Mouse (Mus musculus) midbrain, embryonic 15.5 days (tissue): ENCODE measurements around the gene Gadd45b. TPM values are rescaled to one million over a fixed set of nuclear protein-coding genes. Genes with fewer than 3 reads are reported as not detected.
A peak's percentile ranks its signal among the peaks of the same experiment; 100 is the strongest.

Experiments
- ATAC-seq: fragments of 200-750 bp; cut with Nextera tagmentation; replicated peaks from 2 replicates; pipeline ENCODE4 v1.8.0; 2017; ENCODE audit warnings: moderate TSS enrichment
- H3K27ac ChIP-seq: fragments of 300-500 bp; sonication (generic); 2 replicates; pipeline ENCODE4 v1.5.1; 2015; ENCODE audit warnings: mild to moderate bottlenecking, inconsistent platforms
- H3K27me3 ChIP-seq: fragments of 300-500 bp; sonication (generic); replicated peaks from 2 replicates; pipeline ENCODE4 v1.6.1; 2015; ENCODE audit warnings: inconsistent platforms
- H3K36me3 ChIP-seq: fragments of 300-500 bp; sonication (generic); replicated peaks from 2 replicates; pipeline ENCODE4 v1.6.1; 2015; ENCODE audit warnings: inconsistent platforms
- H3K4me1 ChIP-seq: fragments of 300-500 bp; sonication (generic); 2 replicates; pipeline ENCODE4 v1.6.1; 2015; ENCODE audit warnings: inconsistent platforms
- H3K4me2 ChIP-seq: fragments of 300-500 bp; sonication (generic); 2 replicates; pipeline ENCODE4 v1.6.1; 2015; ENCODE audit warnings: inconsistent platforms, mild to moderate bottlenecking, moderate library complexity
- H3K4me3 ChIP-seq: fragments of 300-500 bp; sonication (generic); 2 replicates; pipeline ENCODE4 v1.5.1; 2015; ENCODE audit warnings: mild to moderate bottlenecking, inconsistent platforms
- H3K9ac ChIP-seq: fragments of 300-500 bp; sonication (generic); 2 replicates; pipeline ENCODE4 v1.6.1; 2015; ENCODE audit warnings: mild to moderate bottlenecking, inconsistent platforms
- H3K9me3 ChIP-seq: fragments of 300-500 bp; sonication (generic); 2 replicates; pipeline ENCODE4 v1.6.1; 2016; ENCODE audit warnings: inconsistent platforms
- WGBS: fragments of 180-500 bp; shearing (Covaris S2); methylation state at CpG from one replicate; pipeline ENCODE4 v1.1.7; 2015; ENCODE audit warnings: mixed read lengths; 5-methylcytosine and 5-hydroxymethylcytosine counted together
- polyA plus RNA-seq: library from polyadenylated mRNA; unstranded; fragments of >200 nt; fragmentation: Nextera tagmentation; extraction: Ambion mirVana; gene quantifications from 2 replicates; pipeline ENCODE4 v1.2.1, GENCODE M21; 2015

Gadd45b gene
- polyA plus RNA-seq = 5.5 and 8.2 TPM in 2 replicates

- no peaks in the 10 kb centered on the region for H3K9me3 ChIP-seq
- peaks cover 48% of the 10 kb centered on the region for H3K4me1 ChIP-seq
- WGBS = under 1% methylated on average over 56 of the region's 56 CpGs
- peak within 1 kb of the TSS; percentile 90 for H3K4me2 ChIP-seq
- H3K27ac ChIP-seq = peak within 1 kb of the TSS; percentile 53
- H3K36me3 ChIP-seq = no peaks in the 10 kb centered on the region
- peaks cover 38% of the 10 kb centered on the region for H3K27me3 ChIP-seq
- peak within 1 kb of the TSS; percentile 67 for H3K9ac ChIP-seq
- H3K4me3 ChIP-seq = peak within 1 kb of the TSS; percentile 46
- peak; percentile 92 for ATAC-seq
Observed at GRCm38 (mm10) chr10:80929299-80930226, at the start of gene Gadd45b. Gadd45b (plus strand) TSS chr10:80930073.

- 0 out of 2 replicates have a peak, but pooled peaks have one; percentile 37 for ATAC-seq
- H3K4me2 ChIP-seq = no peak overlapping the region
- 20% methylated on average over 5 of the region's 5 CpGs for WGBS
Observed at GRCm38 (mm10) chr10:80880131-80880641, 49.7 kb upstream of the Gadd45b start.

GRCm38 (mm10) chr10:80880901-80881300, 49.0 kb upstream of the Gadd45b start:
- Histone ChIP-seq H3K27me3 (no peaks in the 10 kb centered on the region; the same call in 1 of the 2 replicates), H3K4me1 (no peaks in the 10 kb centered on the region), H3K9ac (no peak overlapping the region), H3K36me3 (no peaks in the 10 kb centered on the region), H3K27ac (no peak overlapping the region), H3K4me3 (no peak overlapping the region), H3K4me2 (no peak overlapping the region), H3K9me3 (no peaks in the 10 kb centered on the region)
- 70% methylated on average over 2 of the region's 2 CpGs for WGBS
- no peak for ATAC-seq

More at GRCm38 (mm10) chr10:80880131-80880641, 49.7 kb upstream of the Gadd45b start:
- Histone ChIP-seq H3K27ac (no peak overlapping the region), H3K36me3 (no peaks in the 10 kb centered on the region), H3K9ac (no peak overlapping the region), H3K4me1 (no peaks in the 10 kb centered on the region), H3K9me3 (no peaks in the 10 kb centered on the region), H3K4me3 (no peak overlapping the region), H3K27me3 (no peaks in the 10 kb centered on the region; the same call in 1 of the 2 replicates)

GRCm38 (mm10) chr10:80881301-80881700, 48.6 kb upstream of the Gadd45b start:
- Histone ChIP-seq H3K9ac (no peak overlapping the region), H3K4me1 (no peaks in the 10 kb centered on the region), H3K27ac (no peak overlapping the region), H3K9me3 (no peaks in the 10 kb centered on the region), H3K4me2 (no peak overlapping the region), H3K36me3 (no peaks in the 10 kb centered on the region), H3K27me3 (no peaks in the 10 kb centered on the region; the same call in 1 of the 2 replicates), H3K4me3 (no peak overlapping the region)
- ATAC-seq = no peak
- WGBS = 30% methylated on average over 10 of the region's 10 CpGs

GRCm38 (mm10) chr10:80887181-80887580, 42.7 kb upstream of the Gadd45b start:
- H3K4me1 ChIP-seq = no peaks in the 10 kb centered on the region
- H3K9me3 ChIP-seq = no peaks in the 10 kb centered on the region
- no peak for ATAC-seq
- H3K9ac ChIP-seq = no peak overlapping the region
- H3K36me3 ChIP-seq = no peaks in the 10 kb centered on the region
- no peak overlapping the region for H3K4me2 ChIP-seq
- 74% methylated on average over 11 of the region's 11 CpGs for WGBS
- H3K27me3 ChIP-seq = no peaks in the 10 kb centered on the region; the same call in 1 of the 2 replicates
- no peak overlapping the region for H3K27ac ChIP-seq
- H3K4me3 ChIP-seq = no peak overlapping the region

- H3K9me3 ChIP-seq = no peaks in the 10 kb centered on the region
- 92% methylated on average over 7 of the region's 7 CpGs for WGBS
Observed at GRCm38 (mm10) chr10:80895100-80895499, 34.8 kb upstream of the Gadd45b start.

GRCm38 (mm10) chr10:80895697-80896096, 34.2 kb upstream of the Gadd45b start:
- no peak overlapping the region for H3K4me2 ChIP-seq
- H3K9me3 ChIP-seq = no peaks in the 10 kb centered on the region
- WGBS = 78% methylated on average over 6 of the region's 6 CpGs
- no peak overlapping the region for H3K27ac ChIP-seq
- no peak overlapping the region for H3K9ac ChIP-seq
- ATAC-seq = no peak
- H3K4me1 ChIP-seq = peaks cover 13% of the 10 kb centered on the region
- no peaks in the 10 kb centered on the region for H3K36me3 ChIP-seq
- H3K27me3 ChIP-seq = no peaks in the 10 kb centered on the region
- H3K4me3 ChIP-seq = no peak overlapping the region

More at GRCm38 (mm10) chr10:80895100-80895499, 34.8 kb upstream of the Gadd45b start:
- Histone ChIP-seq H3K4me1 (peaks cover 13% of the 10 kb centered on the region), H3K27ac (no peak overlapping the region), H3K36me3 (no peaks in the 10 kb centered on the region), H3K27me3 (no peaks in the 10 kb centered on the region; the same call in 1 of the 2 replicates), H3K4me2 (no peak overlapping the region), H3K4me3 (no peak overlapping the region), H3K9ac (no peak overlapping the region)
- no peak for ATAC-seq

- H3K9ac ChIP-seq = no peak overlapping the region
- H3K27ac ChIP-seq = no peak overlapping the region
- no peaks in the 10 kb centered on the region for H3K9me3 ChIP-seq
- WGBS = 67% methylated on average over 24 of the region's 24 CpGs
- no peak overlapping the region for H3K4me2 ChIP-seq
- no peak for ATAC-seq
- 0 out of 2 replicates have a peak, but pooled peaks cover under 1% of the 10 kb centered on the region for H3K36me3 ChIP-seq
- no peak overlapping the region for H3K4me3 ChIP-seq
- H3K4me1 ChIP-seq = peaks cover 19% of the 10 kb centered on the region
- H3K27me3 ChIP-seq = no peaks in the 10 kb centered on the region
Observed at GRCm38 (mm10) chr10:80896581-80897485, 33.0 kb upstream of the Gadd45b start.

GRCm38 (mm10) chr10:80897861-80898510, 31.9 kb upstream of the Gadd45b start:
- peaks cover 19% of the 10 kb centered on the region for H3K4me1 ChIP-seq
- H3K9ac ChIP-seq = no peak overlapping the region
- H3K4me2 ChIP-seq = no peak overlapping the region
- no peak overlapping the region for H3K27ac ChIP-seq
- no peaks in the 10 kb centered on the region for H3K9me3 ChIP-seq
- no peak overlapping the region for H3K4me3 ChIP-seq
- 34% methylated on average over 41 of the region's 41 CpGs for WGBS
- no peaks in the 10 kb centered on the region for H3K27me3 ChIP-seq
- peaks cover 12% of the 10 kb centered on the region; the same call in 1 of the 2 replicates for H3K36me3 ChIP-seq
- ATAC-seq = no peak

- H3K36me3 ChIP-seq = peaks cover 21% of the 10 kb centered on the region
- no peaks in the 10 kb centered on the region for H3K9me3 ChIP-seq
- no peak for ATAC-seq
- H3K27ac ChIP-seq = no peak overlapping the region
- H3K9ac ChIP-seq = no peak overlapping the region
- peak overlapping the region; percentile 76 for H3K4me2 ChIP-seq
- WGBS = 90% methylated on average over 8 of the region's 8 CpGs
- no peaks in the 10 kb centered on the region for H3K27me3 ChIP-seq
- peak overlapping the region; percentile 84; the same call in 1 of the 2 replicates for H3K4me3 ChIP-seq
- peaks cover 19% of the 10 kb centered on the region for H3K4me1 ChIP-seq
Observed at GRCm38 (mm10) chr10:80899074-80899473, 30.8 kb upstream of the Gadd45b start.

- Histone ChIP-seq H3K27me3 (no peaks in the 10 kb centered on the region), H3K4me2 (peak overlapping the region; percentile 76), H3K36me3 (peaks cover 28% of the 10 kb centered on the region), H3K4me3 (peak overlapping the region; percentile 84), H3K4me1 (peaks cover 19% of the 10 kb centered on the region), H3K27ac (peak overlapping the region; percentile 89), H3K9me3 (no peaks in the 10 kb centered on the region), H3K9ac (peak overlapping the region; percentile 83)
- ATAC-seq = no peak; the same call in 1 of the 2 replicates
- 16% methylated on average over 25 of the region's 25 CpGs for WGBS
Observed at GRCm38 (mm10) chr10:80899591-80900317, 30.1 kb upstream of the Gadd45b start.
